In the genomic region with DNA sequence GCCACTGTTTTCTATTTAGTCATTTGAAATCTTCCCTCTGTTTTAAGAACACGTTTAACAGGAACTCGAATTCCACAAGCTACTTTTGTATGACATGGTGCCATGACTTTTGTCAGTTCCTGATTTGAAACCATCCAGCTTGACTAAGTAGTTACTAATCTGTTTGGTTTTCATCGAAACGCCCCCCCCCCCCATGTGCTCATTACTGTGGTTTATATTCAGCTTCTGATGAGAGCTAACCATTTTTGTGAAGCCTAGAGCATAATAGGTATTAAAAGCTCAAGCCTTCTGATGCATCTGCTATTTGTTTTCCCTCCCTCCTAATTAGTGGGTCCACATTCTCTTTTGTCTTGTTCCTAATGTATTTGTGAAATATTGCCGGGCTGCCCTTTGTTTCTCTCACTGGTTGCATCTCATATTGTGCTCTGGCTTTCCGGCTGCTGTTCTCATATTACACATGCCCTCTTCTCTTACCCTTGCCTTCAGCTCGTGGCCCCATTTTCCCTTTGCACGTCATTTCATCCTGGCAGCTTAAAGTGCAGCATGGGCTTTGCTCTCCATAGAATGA, we compare ENCODE assay signal across 15 mouse cellular contexts.
"Had no signal": no experiment of that assay in that cellular context is flagged by ENCODE, and none has a peak within 500 bp of the region (broad histone marks: within the 10 kb centered on the region; RNA-seq: fewer than 3 reads in every experiment).

No protein-coding gene starts in this region.

- H3K36me3 ChIP-seq: limb, embryonic 12.5 days; liver, embryonic 13.5 days; lung, embryonic 15.5 days; midbrain, embryonic 12.5 days; neural tube, embryonic 13.5 days; stomach, embryonic 15.5 days had no signal

- H3K9me3 ChIP-seq: limb, embryonic 12.5 days; liver, embryonic 13.5 days; lung, embryonic 15.5 days; midbrain, embryonic 12.5 days; neural tube, embryonic 13.5 days; stomach, embryonic 15.5 days had no signal

- H3K4me3 ChIP-seq: limb, embryonic 12.5 days; liver, embryonic 13.5 days; lung, embryonic 15.5 days; midbrain, embryonic 12.5 days; neural tube, embryonic 13.5 days; stomach, embryonic 15.5 days had no signal

- H3K9ac ChIP-seq: limb, embryonic 12.5 days; liver, embryonic 13.5 days; liver, postnatal 0 days; lung, embryonic 15.5 days; midbrain, embryonic 12.5 days; neural tube, embryonic 13.5 days; stomach, embryonic 15.5 days had no signal

- DNase-seq: kidney, adult 8-10 months; kidney, postnatal 4 days; liver; liver, embryonic 13.5 days; liver, postnatal 0 days; lung, postnatal 14 days; right cerebral cortex, postnatal 14 days; thymus, postnatal 36 days had no signal

- H3K4me1 ChIP-seq: limb, embryonic 12.5 days; liver, embryonic 13.5 days; lung, embryonic 15.5 days; midbrain, embryonic 12.5 days; neural tube, embryonic 13.5 days; stomach, embryonic 15.5 days had no signal

- H3K4me2 ChIP-seq: limb, embryonic 12.5 days; liver, embryonic 13.5 days; lung, embryonic 15.5 days; midbrain, embryonic 12.5 days; neural tube, embryonic 13.5 days; stomach, embryonic 15.5 days had no signal

- H3K27ac ChIP-seq: limb, embryonic 12.5 days; liver, embryonic 13.5 days; lung, embryonic 15.5 days; midbrain, embryonic 12.5 days; neural tube, embryonic 13.5 days; stomach, embryonic 15.5 days had no signal

- ATAC-seq: intestine, postnatal 0 days; liver, postnatal 0 days; midbrain, embryonic 16.5 days had no signal

- H3K27me3 ChIP-seq: limb, embryonic 12.5 days; liver, embryonic 13.5 days; lung, embryonic 15.5 days; midbrain, embryonic 12.5 days; neural tube, embryonic 13.5 days; stomach, embryonic 15.5 days had no signal
